Mouse (Mus musculus) hindbrain, postnatal 0 days (tissue): ENCODE measurements around the gene Adgrl3. TPM values are rescaled to one million over a fixed set of nuclear protein-coding genes. Genes with fewer than 3 reads are reported as not detected.

Experiments
- ATAC-seq: fragments of 200-750 bp; cut with Nextera tagmentation; 2 replicates; pipeline ENCODE4 v1.8.0; 2017; ENCODE audit warnings: mild to moderate bottlenecking, moderate TSS enrichment, moderate library complexity
- DNase-seq: peaks from one replicate; pipeline ENCODE4 v3.0.0-alpha.2; 2015; ENCODE audit warnings: low spot score
- H3K27ac ChIP-seq: fragments of 300-500 bp; sonication (generic); 2 replicates; pipeline ENCODE4 v1.5.1; 2014; ENCODE audit warnings: mild to moderate bottlenecking
- H3K27me3 ChIP-seq: fragments of 300-500 bp; sonication (generic); 2 replicates; pipeline ENCODE4 v1.6.1; 2014; ENCODE audit warnings: low read length, mixed read lengths; ENCODE audit not compliant: insufficient read depth
- H3K36me3 ChIP-seq: fragments of 300-500 bp; sonication (generic); 2 replicates; pipeline ENCODE4 v1.6.1; 2014; ENCODE audit warnings: low read length, mixed read lengths; ENCODE audit not compliant: insufficient read depth
- H3K4me1 ChIP-seq: fragments of 300-500 bp; sonication (generic); 2 replicates; pipeline ENCODE4 v1.6.1; 2014; ENCODE audit warnings: antibody characterized with exemption, low read length, mixed read lengths; ENCODE audit not compliant: insufficient read depth
- H3K4me2 ChIP-seq: fragments of 300-500 bp; sonication (generic); 2 replicates; pipeline ENCODE4 v1.6.1; 2014; ENCODE audit warnings: low read depth, mild to moderate bottlenecking, low read length, moderate library complexity, mixed read lengths
- H3K4me3 ChIP-seq: fragments of 300-500 bp; sonication (generic); 2 replicates; pipeline ENCODE4 v1.5.1; 2014; ENCODE audit warnings: low read length
- H3K9ac ChIP-seq: fragments of 300-500 bp; sonication (generic); replicated peaks from 2 replicates; pipeline ENCODE4 v1.6.1; 2014; ENCODE audit warnings: mild to moderate bottlenecking, low read length, moderate library complexity, mixed read lengths
- H3K9me3 ChIP-seq: fragments of 300-500 bp; sonication (generic); 2 replicates; pipeline ENCODE4 v1.6.1; 2016; ENCODE audit warnings: low read length, mixed read lengths
- CTCF ChIP-seq: IDR thresholded peaks from 2 replicates; pipeline ENCODE4 v1.5.1; 2016; ENCODE audit warnings: antibody characterized with exemption, control low read depth, low read depth
- WGBS: fragments of 180-500 bp; shearing (Covaris S2); extraction: QIAGEN DNeasy Blood & Tissue Kit; methylation state at CpG from one replicate; pipeline ENCODE4 v1.1.7; 2014; 5-methylcytosine and 5-hydroxymethylcytosine counted together
- microRNA-seq, 2 experiments: library from miRNA; unstranded; fragments of <30 nt; microRNA quantifications; one replicate each; pipeline ENCODE4; 2016
- polyA plus RNA-seq: library from polyadenylated mRNA; unstranded; fragments of >200 nt; fragmentation: Nextera tagmentation; extraction: Ambion mirVana; gene quantifications from 2 replicates; pipeline ENCODE4 v1.2.1, GENCODE M21; 2015
- total RNA-seq: library from RNA; depleted of rRNA; stranded (reverse); fragments of >200 nt; gene quantifications from 2 replicates; pipeline ENCODE4 v1.2.3, GENCODE M21; 2014

Gene Adgrl3
- total and polyA plus RNA-seq, 2 experiments from 2014 or later: 52.7 to 186 TPM

GRCm38 (mm10) chr5:81810966-81811365 is 791.0 kb downstream of the Adgrl3 start:
- no peak for DNase-seq
- Histone ChIP-seq H3K27me3 (no peaks in the 10 kb centered on the region), H3K4me2 (no peak overlapping the region), H3K4me3 (no peak overlapping the region), H3K9me3 (no peaks in the 10 kb centered on the region), H3K4me1 (no peaks in the 10 kb centered on the region), H3K36me3 (no peaks in the 10 kb centered on the region), H3K27ac (no peak overlapping the region), H3K9ac (no peak overlapping the region)
- no peak for ATAC-seq
- 85% methylated on average over 5 of the region's 5 CpGs for WGBS
- TF ChIP-seq CTCF: no peak

GRCm38 (mm10) chr5:81832076-81832475 is 812.1 kb downstream of the Adgrl3 start:
- 94% methylated on average over 1 of the region's 1 CpGs for WGBS
- Histone ChIP-seq H3K4me3 (no peak overlapping the region), H3K4me2 (no peak overlapping the region), H3K27me3 (no peaks in the 10 kb centered on the region), H3K9ac (no peak overlapping the region), H3K36me3 (no peaks in the 10 kb centered on the region), H3K4me1 (no peaks in the 10 kb centered on the region), H3K9me3 (peaks cover 3% of the 10 kb centered on the region; the same call in 1 of the 2 replicates), H3K27ac (no peak overlapping the region)
- no peak for ATAC-seq
- no peak for DNase-seq
- TF ChIP-seq CTCF: no peak

GRCm38 (mm10) chr5:81832679-81833078 is 812.7 kb downstream of the Adgrl3 start:
- Histone ChIP-seq H3K4me2 (no peak overlapping the region), H3K9me3 (peaks cover 3% of the 10 kb centered on the region; the same call in 1 of the 2 replicates), H3K4me1 (no peaks in the 10 kb centered on the region), H3K9ac (no peak overlapping the region), H3K4me3 (no peak overlapping the region), H3K27ac (no peak overlapping the region), H3K36me3 (no peaks in the 10 kb centered on the region), H3K27me3 (no peaks in the 10 kb centered on the region)
- DNase-seq: no peak
- no peak for TF ChIP-seq CTCF
- no peak for ATAC-seq
- WGBS: 76% methylated on average over 2 of the region's 2 CpGs

- Histone ChIP-seq H3K36me3 (no peaks in the 10 kb centered on the region), H3K9me3 (peaks cover 3% of the 10 kb centered on the region; the same call in 1 of the 2 replicates), H3K9ac (no peak overlapping the region), H3K4me3 (no peak overlapping the region), H3K4me2 (no peak overlapping the region), H3K27me3 (no peaks in the 10 kb centered on the region), H3K27ac (no peak overlapping the region), H3K4me1 (no peaks in the 10 kb centered on the region)
- 97% methylated on average over 2 of the region's 2 CpGs for WGBS
- TF ChIP-seq CTCF: no peak
- DNase-seq (no peak), ATAC-seq (no peak)
These were observed 817.9 kb downstream of the Adgrl3 start for GRCm38 (mm10) chr5:81837860-81838259.

- Histone ChIP-seq H3K9ac (no peak overlapping the region), H3K36me3 (no peaks in the 10 kb centered on the region), H3K9me3 (no peaks in the 10 kb centered on the region), H3K4me1 (no peaks in the 10 kb centered on the region), H3K4me2 (no peak overlapping the region), H3K27ac (no peak overlapping the region), H3K4me3 (no peak overlapping the region), H3K27me3 (no peaks in the 10 kb centered on the region)
- no peak for TF ChIP-seq CTCF
- 30% methylated on average over 4 of the region's 4 CpGs for WGBS
- ATAC-seq (no peak; the same call in 1 of the 2 replicates), DNase-seq (no peak)
These were observed 823.9 kb downstream of the Adgrl3 start for GRCm38 (mm10) chr5:81843798-81844197.

GRCm38 (mm10) chr5:81870336-81870735 is 850.4 kb downstream of the Adgrl3 start:
- Histone ChIP-seq H3K36me3 (no peaks in the 10 kb centered on the region), H3K9me3 (no peaks in the 10 kb centered on the region), H3K4me2 (no peak overlapping the region), H3K4me3 (no peak overlapping the region), H3K27me3 (no peaks in the 10 kb centered on the region), H3K9ac (no peak overlapping the region), H3K27ac (no peak overlapping the region), H3K4me1 (no peaks in the 10 kb centered on the region)
- WGBS: 68% methylated on average over 6 of the region's 6 CpGs
- TF ChIP-seq CTCF: no peak
- no peak for ATAC-seq
- DNase-seq: no peak

Small RNA genes within 50 kb of the gene (microRNA-seq; reads per million reads assigned to microRNA genes)
- 0 reads per million in 2 experiments for gene Gm22048
